Mouse (Mus musculus): ENCODE measurements at regions not wholly inside any gene's neighbourhood (a gene's known extent, or its start where the extent isn't known, plus 50 kb on each side); places are given as distances from the start of the nearest gene placed in this dataset.

DNA sequence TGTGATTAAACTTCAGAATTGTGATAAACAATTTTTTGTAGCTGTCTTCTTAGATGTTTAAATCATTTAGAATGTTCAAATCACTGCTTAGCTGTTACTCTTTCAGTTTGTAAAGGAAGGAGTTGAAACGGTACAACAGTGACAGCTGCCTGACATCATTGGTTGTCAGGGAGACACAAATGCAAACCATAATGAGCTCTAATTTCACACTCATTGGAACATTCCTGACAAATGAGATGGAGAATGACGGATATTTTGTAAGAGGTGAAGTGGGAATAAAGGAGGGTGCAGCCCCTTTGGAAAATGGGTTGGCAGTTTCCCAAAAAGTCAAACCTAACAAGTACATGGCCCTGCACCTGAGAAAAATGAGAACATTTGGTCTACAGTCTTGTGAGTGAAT is 62.5 kb downstream of the Rad51ap2 start:
- 5% methylated on average over 2 of the region's 2 CpGs for WGBS
- no peaks in the 10 kb centered on the region for H3K9me3 ChIP-seq
- ATAC-seq (replicated peaks) = peak; percentile 94

DNA sequence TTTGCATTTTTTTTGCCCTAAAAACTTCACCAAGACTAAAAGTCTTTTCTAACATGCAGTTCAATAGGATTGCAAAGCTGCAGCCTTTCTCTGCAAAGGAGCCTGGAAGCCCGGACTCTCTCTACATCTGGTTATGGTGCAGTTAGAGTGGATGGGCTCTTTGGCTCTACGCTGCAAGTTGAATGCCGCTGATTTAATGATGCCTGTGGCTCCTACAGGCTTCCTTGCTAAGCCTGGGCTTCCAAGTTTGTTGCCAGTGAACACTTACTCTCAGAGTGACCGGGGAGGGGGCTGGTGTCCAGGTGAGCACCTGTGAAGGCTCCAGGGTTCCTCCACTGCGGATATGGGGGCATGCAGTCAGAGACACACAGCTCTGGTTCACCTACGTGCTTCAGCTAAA is 107.0 kb downstream of the Rad51ap2 start:
- ATAC-seq (replicated peaks) = no peak
- no peak overlapping the region for H3K9ac ChIP-seq (replicated peaks)
- 62% methylated on average over 6 of the region's 6 CpGs for WGBS
- no peaks in the 10 kb centered on the region for H3K9me3 ChIP-seq
- H3K4me3 ChIP-seq = no peak overlapping the region
- H3K27ac ChIP-seq (replicated peaks) = no peak overlapping the region
- H3K27me3 ChIP-seq = no peaks in the 10 kb centered on the region
- peaks cover 4% of the 10 kb centered on the region; the same call in 1 of the 2 replicates for H3K4me1 ChIP-seq
- no peaks in the 10 kb centered on the region for H3K36me3 ChIP-seq
- no peak overlapping the region for H3K4me2 ChIP-seq (replicated peaks)

More for the DNA sequence above, 62.5 kb downstream of the Rad51ap2 start:
- Histone ChIP-seq H3K36me3 (no peaks in the 10 kb centered on the region), H3K9ac (replicated peaks) (no peak overlapping the region), H3K27ac (replicated peaks) (0 out of 2 replicates have a peak overlapping the region, but pooled peaks have one; percentile 27), H3K4me3 (no peak overlapping the region), H3K4me1 (peaks cover 12% of the 10 kb centered on the region; the same call in 1 of the 2 replicates), H3K4me2 (replicated peaks) (no peak overlapping the region), H3K27me3 (no peaks in the 10 kb centered on the region)

DNA sequence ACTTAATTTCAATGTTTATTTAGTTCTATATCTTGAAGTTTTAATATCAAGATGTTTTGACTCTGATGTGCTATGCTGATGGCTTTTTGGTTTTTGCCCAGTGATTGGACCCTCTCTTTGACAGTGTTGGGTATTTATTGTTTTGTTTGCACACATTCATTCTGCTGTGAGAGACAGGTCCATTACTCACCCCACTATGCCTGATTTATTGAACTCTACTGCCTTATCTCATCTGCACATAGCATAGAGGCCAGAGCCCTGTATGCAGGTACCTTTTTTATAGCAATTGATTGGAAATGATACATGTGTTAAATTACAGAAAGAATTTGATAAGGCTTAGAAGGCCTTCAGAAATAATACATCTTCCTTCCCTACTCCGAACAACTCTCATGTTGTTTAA is 114.3 kb downstream of the Rad51ap2 start:
- H3K4me1 ChIP-seq = no peaks in the 10 kb centered on the region
- no peak overlapping the region for H3K4me3 ChIP-seq
- H3K9me3 ChIP-seq = no peaks in the 10 kb centered on the region
- 91% methylated on average over 1 of the region's 1 CpGs for WGBS
- no peaks in the 10 kb centered on the region for H3K36me3 ChIP-seq
- no peak overlapping the region for H3K27ac ChIP-seq (replicated peaks)
- no peak for ATAC-seq (replicated peaks)
- no peak overlapping the region for H3K4me2 ChIP-seq (replicated peaks)
- no peaks in the 10 kb centered on the region for H3K27me3 ChIP-seq
- no peak overlapping the region for H3K9ac ChIP-seq (replicated peaks)

DNA sequence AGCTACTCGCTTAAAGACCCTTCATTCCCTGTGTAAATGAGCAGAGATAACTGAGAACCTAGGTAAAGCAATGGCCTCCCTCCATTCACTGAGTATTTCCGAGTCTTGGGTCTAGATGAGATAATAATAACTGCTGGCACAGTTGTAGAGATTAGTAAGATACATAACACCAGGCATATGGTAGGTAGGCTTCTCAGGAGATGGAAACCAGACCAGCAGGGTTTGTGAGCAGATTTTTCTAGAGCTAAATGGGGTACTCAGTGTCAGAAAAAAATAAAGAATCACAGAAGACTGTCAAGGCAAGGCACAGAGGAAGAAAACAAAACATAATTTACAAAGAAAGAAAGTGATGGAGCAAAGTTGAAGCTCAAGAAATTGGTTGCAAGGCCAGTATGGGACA is 148.1 kb downstream of the Rad51ap2 start:
- Histone ChIP-seq H3K36me3 (no peaks in the 10 kb centered on the region), H3K27me3 (no peaks in the 10 kb centered on the region), H3K27ac (replicated peaks) (no peak overlapping the region), H3K4me2 (replicated peaks) (no peak overlapping the region), H3K9ac (replicated peaks) (no peak overlapping the region), H3K4me3 (no peak overlapping the region), H3K9me3 (no peaks in the 10 kb centered on the region), H3K4me1 (no peaks in the 10 kb centered on the region)
- no peak for ATAC-seq (replicated peaks)
- WGBS = 86% methylated on average over 2 of the region's 2 CpGs

DNA sequence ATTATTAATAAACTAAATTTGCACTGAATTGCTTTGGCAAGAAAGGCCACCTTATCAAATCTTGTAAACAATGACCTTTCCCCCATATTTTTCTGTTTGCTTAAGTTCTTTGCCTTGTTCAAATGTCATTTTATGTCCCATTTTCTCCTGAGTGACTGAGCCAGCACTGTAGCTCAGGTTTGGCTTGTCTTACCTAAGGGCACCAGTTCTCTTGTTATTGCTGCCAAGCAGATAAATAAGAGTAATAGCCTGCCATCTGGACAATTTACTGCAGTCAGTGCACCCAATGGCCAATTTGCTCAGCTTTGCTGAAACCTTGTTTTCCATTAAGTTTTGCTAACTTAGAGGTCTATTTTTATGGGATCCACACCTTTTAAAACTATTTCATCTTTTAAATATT is 152.9 kb downstream of the Rad51ap2 start:
- no peak overlapping the region for H3K9ac ChIP-seq (replicated peaks)
- H3K27me3 ChIP-seq = no peaks in the 10 kb centered on the region
- no peaks in the 10 kb centered on the region for H3K4me1 ChIP-seq
- no peaks in the 10 kb centered on the region for H3K9me3 ChIP-seq
- no peak overlapping the region for H3K4me2 ChIP-seq (replicated peaks)
- no peak overlapping the region for H3K4me3 ChIP-seq
- no peaks in the 10 kb centered on the region for H3K36me3 ChIP-seq
- H3K27ac ChIP-seq (replicated peaks) = no peak overlapping the region
- no peak for ATAC-seq (replicated peaks)

- no peak for ATAC-seq (replicated peaks)
- no peak overlapping the region for H3K9ac ChIP-seq (replicated peaks)
- H3K9me3 ChIP-seq = no peaks in the 10 kb centered on the region
- H3K4me3 ChIP-seq = no peak overlapping the region
- no peak overlapping the region for H3K4me2 ChIP-seq (replicated peaks)
- no peaks in the 10 kb centered on the region for H3K4me1 ChIP-seq
- H3K27ac ChIP-seq (replicated peaks) = no peak overlapping the region
- H3K27me3 ChIP-seq = no peaks in the 10 kb centered on the region
- WGBS = 90% methylated on average over 2 of the region's 2 CpGs
- H3K36me3 ChIP-seq = no peaks in the 10 kb centered on the region
Observed at GRCm38 (mm10) chr12:11611656-11612055, 155.8 kb downstream of the Rad51ap2 start.

DNA sequence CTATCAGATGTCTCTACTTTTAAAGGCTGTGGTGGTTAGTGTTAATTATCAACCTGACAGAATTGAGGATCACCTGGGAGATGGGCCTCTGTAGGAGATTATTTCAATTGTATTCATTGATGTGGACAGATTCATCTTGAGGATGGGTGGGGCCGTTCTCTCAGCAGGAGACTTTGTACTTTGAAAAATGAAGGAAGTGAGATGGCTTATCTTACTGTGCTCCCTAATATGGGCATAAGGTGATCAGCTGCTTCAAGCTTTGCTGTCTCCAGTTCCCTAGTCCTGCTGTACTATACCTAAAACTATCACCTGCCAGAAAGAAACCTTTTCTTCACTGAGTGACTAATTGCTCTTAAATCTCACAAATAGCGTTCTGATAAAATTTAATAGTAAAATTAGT is 159.4 kb downstream of the Rad51ap2 start:
- no peak for ATAC-seq (replicated peaks)
- no peak overlapping the region for H3K9ac ChIP-seq (replicated peaks)
- H3K4me1 ChIP-seq = no peaks in the 10 kb centered on the region
- no peak overlapping the region for H3K4me3 ChIP-seq
- H3K36me3 ChIP-seq = no peaks in the 10 kb centered on the region
- no peaks in the 10 kb centered on the region for H3K9me3 ChIP-seq
- no peak overlapping the region for H3K4me2 ChIP-seq (replicated peaks)
- H3K27me3 ChIP-seq = no peaks in the 10 kb centered on the region
- no peak overlapping the region for H3K27ac ChIP-seq (replicated peaks)
- 86% methylated on average over 2 of the region's 2 CpGs for WGBS

GRCm38 (mm10) chr12:11623561-11623960 is 167.7 kb downstream of the Rad51ap2 start:
- Histone ChIP-seq H3K4me2 (replicated peaks) (no peak overlapping the region), H3K27ac (replicated peaks) (no peak overlapping the region), H3K36me3 (no peaks in the 10 kb centered on the region), H3K4me3 (no peak overlapping the region), H3K27me3 (no peaks in the 10 kb centered on the region), H3K4me1 (no peaks in the 10 kb centered on the region), H3K9me3 (no peaks in the 10 kb centered on the region), H3K9ac (replicated peaks) (no peak overlapping the region)
- 85% methylated on average over 1 of the region's 1 CpGs for WGBS
- no peak for ATAC-seq (replicated peaks)

- WGBS = 85% methylated on average over 1 of the region's 1 CpGs
- no peak overlapping the region for H3K9ac ChIP-seq (replicated peaks)
- no peaks in the 10 kb centered on the region for H3K4me1 ChIP-seq
- no peaks in the 10 kb centered on the region for H3K36me3 ChIP-seq
- no peaks in the 10 kb centered on the region for H3K9me3 ChIP-seq
- no peak overlapping the region for H3K4me3 ChIP-seq
- no peak overlapping the region for H3K4me2 ChIP-seq (replicated peaks)
- H3K27me3 ChIP-seq = no peaks in the 10 kb centered on the region
- no peak for ATAC-seq (replicated peaks)
- H3K27ac ChIP-seq (replicated peaks) = no peak overlapping the region
Observed at GRCm38 (mm10) chr12:11630178-11630577, 174.3 kb downstream of the Rad51ap2 start.

DNA sequence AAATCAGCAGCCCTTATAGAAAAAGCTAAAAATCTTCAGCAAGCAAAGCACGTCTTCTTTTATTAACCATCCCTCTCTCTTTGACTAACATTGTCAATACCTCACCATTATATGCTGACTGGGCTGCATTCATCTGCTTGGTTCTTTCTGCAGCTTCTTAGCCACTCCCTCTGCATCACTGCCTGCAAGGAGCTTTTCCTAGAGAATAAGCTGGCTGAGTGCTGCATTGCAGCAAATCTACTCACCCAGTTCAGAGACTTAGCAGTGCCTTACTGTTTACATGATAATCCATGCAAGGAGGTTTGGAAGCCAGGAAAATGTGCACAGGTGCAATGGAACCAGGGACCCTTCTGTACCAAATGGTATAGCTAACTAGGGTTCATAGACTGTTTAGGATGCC is 175.9 kb downstream of the Rad51ap2 start:
- Histone ChIP-seq H3K9me3 (no peaks in the 10 kb centered on the region), H3K4me2 (replicated peaks) (no peak overlapping the region), H3K27me3 (no peaks in the 10 kb centered on the region), H3K36me3 (no peaks in the 10 kb centered on the region), H3K9ac (replicated peaks) (no peak overlapping the region), H3K4me3 (no peak overlapping the region), H3K27ac (replicated peaks) (no peak overlapping the region), H3K4me1 (no peaks in the 10 kb centered on the region)
- 49% methylated on average over 1 of the region's 1 CpGs for WGBS
- ATAC-seq (replicated peaks) = no peak

DNA sequence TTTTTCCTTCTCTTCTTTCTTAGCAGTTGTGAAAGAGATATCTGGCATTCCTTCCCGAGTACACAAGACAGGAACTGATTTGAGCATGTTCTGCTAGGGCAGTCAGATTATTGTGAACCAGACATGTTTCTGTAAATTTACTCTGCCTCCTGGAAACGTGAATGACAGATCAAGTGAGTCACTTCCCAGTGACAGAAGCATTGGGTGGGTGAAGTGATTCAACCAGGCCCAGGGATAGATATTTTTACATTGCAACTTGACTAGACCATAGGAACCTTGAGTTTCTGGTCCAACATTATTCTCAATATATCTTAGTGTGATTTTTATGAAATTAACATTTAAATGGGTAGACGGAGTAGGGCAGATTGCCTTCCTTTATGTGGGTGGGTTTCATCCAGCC is 217.4 kb downstream of the Rad51ap2 start:
- Histone ChIP-seq H3K9ac (replicated peaks) (no peak overlapping the region), H3K4me3 (no peak overlapping the region), H3K27me3 (no peaks in the 10 kb centered on the region), H3K4me1 (no peaks in the 10 kb centered on the region), H3K36me3 (no peaks in the 10 kb centered on the region), H3K9me3 (no peaks in the 10 kb centered on the region), H3K4me2 (replicated peaks) (no peak overlapping the region), H3K27ac (replicated peaks) (no peak overlapping the region)
- WGBS = 78% methylated on average over 3 of the region's 3 CpGs
- no peak for ATAC-seq (replicated peaks)

DNA sequence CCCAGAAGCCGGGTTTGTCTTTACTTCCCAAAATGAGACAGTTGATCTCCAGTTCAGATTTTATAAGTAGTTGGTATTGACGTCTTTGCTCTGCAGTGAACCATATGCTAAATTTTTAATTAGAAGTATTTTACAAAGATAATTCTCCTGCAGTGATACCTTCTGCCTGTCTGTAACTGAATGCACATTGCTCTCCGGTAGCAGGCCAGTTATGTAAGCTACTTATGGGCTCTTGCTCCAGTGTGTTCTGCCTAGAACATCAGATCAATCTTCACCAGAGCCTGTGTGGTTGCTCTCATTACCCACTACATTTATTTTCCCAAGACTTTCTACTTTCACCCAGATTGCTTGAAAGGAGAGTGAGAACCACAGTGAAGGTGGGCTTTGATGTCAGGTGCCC is 238.9 kb downstream of the Rad51ap2 start:
- Histone ChIP-seq H3K27me3 (no peaks in the 10 kb centered on the region), H3K4me1 (no peaks in the 10 kb centered on the region), H3K9me3 (peaks cover 6% of the 10 kb centered on the region), H3K9ac (replicated peaks) (no peak overlapping the region), H3K36me3 (no peaks in the 10 kb centered on the region), H3K4me3 (no peak overlapping the region), H3K27ac (replicated peaks) (no peak overlapping the region), H3K4me2 (replicated peaks) (no peak overlapping the region)
- WGBS = 82% methylated on average over 3 of the region's 3 CpGs
- no peak for ATAC-seq (replicated peaks)

- Histone ChIP-seq H3K9me3 (no peaks in the 10 kb centered on the region), H3K36me3 (no peaks in the 10 kb centered on the region), H3K27me3 (no peaks in the 10 kb centered on the region), H3K9ac (replicated peaks) (no peak overlapping the region), H3K4me1 (no peaks in the 10 kb centered on the region), H3K4me3 (no peak overlapping the region), H3K27ac (replicated peaks) (no peak overlapping the region; the same call in 1 of the 2 replicates), H3K4me2 (replicated peaks) (no peak overlapping the region)
- ATAC-seq (replicated peaks) = peak; percentile 91
- WGBS = 58% methylated on average over 2 of the region's 2 CpGs
Observed at GRCm38 (mm10) chr12:11708879-11709602, 253.2 kb downstream of the Rad51ap2 start.

All from forebrain, embryonic 15.5 days (tissue).